In the genomic region with DNA sequence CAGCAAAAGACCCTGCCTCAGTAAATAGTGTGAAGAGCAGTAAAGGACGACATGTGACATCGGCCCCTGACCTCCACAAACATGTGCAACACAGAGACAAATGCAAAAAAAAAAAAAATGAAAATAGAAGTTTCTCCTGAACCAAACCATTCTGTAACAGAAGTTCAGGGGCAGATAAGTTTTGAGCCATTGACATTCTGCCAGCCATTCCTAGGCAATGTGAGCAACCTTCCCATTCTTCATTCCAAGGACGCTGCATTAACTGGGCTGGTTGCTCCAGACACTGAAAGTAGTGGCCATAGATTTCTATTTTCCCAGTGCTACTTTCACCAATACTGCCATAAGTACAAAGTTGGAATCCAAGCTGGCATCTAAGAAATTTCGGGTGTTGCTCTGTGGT, we compare ENCODE assay signal across 26 mouse cellular contexts. TPM values are rescaled to one million over a fixed set of nuclear protein-coding genes. Genes with fewer than 3 reads are reported as not detected.
DNase-seq lines count a peak whose midpoint lies in the region; ATAC-seq lines count a peak whose summit lies in the region.
"Had no signal": no experiment of that assay in that cellular context is flagged by ENCODE, and none has a peak within 500 bp of the region (broad histone marks: within the 10 kb centered on the region; RNA-seq: fewer than 3 reads in every experiment).

No protein-coding gene starts in this region.

- peak; percentile 62 for DNase-seq in adrenal gland, adult 2 months
- peak; percentile 54 for DNase-seq in adrenal gland, adult 8-10 months
- DNase-seq in adrenal gland, postnatal 14 days, result peak; percentile 38
- peak; percentile 47 to 53 for DNase-seq in adrenal gland, postnatal 36 days
- no peak for DNase-seq in lung, postnatal 14 days
- no peak for DNase-seq in lung, postnatal 4 days
- DNase-seq: cerebellum, adult 11 months; cerebellum, adult 18-20 months; cerebellum, adult 8-10 months; cerebellum, adult 9-11 months; cerebellum, postnatal 14 days; cerebellum, postnatal 36 days; forebrain, postnatal 0 days had no signal

- ATAC-seq in megakaryocyte-erythroid progenitor cell, adult 5-6 weeks (replicated peaks; ENCODE audit: low FRiP score, low TSS enrichment, poor library complexity, severe bottlenecking), result no peak
- ATAC-seq: forebrain, embryonic 13.5 days; forebrain, embryonic 15.5 days; forebrain, postnatal 0 days had no signal

RNA-seq across cellular contexts. Expression of a gene that starts 15.6 kb away (rescaled TPM):
- total RNA-seq in adrenal gland, adult 2 months (2021), result not detected
- polyA plus RNA-seq in adrenal gland, adult 2 months (2012; rRNA removed), result not detected in 2 replicates
- total RNA-seq in adrenal gland, adult 8-10 months (2022), result not detected
- total RNA-seq in adrenal gland, postnatal 14 days (2021), result not detected in 2 replicates
- total RNA-seq in adrenal gland, postnatal 36 days (2021), result not detected
- total RNA-seq in megakaryocyte-erythroid progenitor cell, adult 5-6 weeks (2014; fragmentation: Nextera tagmentation), result not detected in 2 replicates
- not detected in 2 replicates for total RNA-seq in megakaryocyte-erythroid progenitor cell, adult 5-6 weeks (2017)
- total RNA-seq: adrenal gland, adult 18-20 months; common myeloid progenitor, adult 5-6 weeks; ES-E14; forebrain, postnatal 0 days; MEL had no signal
- polyA plus RNA-seq: brain, embryonic 14.5 days; C2C12; embryonic facial prominence, embryonic 10.5 days; embryonic facial prominence, embryonic 12.5 days; embryonic facial prominence, embryonic 14.5 days; forebrain, embryonic 11.5 days; forebrain, embryonic 13.5 days; forebrain, embryonic 15.5 days; forebrain, postnatal 0 days had no signal

RNA-seq across cellular contexts. Expression of a gene that starts 21.5 kb away (rescaled TPM):
- under 1 TPM in 1 of 2 experiments, not detected in 1; 0.66 TPM for total RNA-seq in adrenal gland, adult 2 months (2021)
- not detected in 2 replicates for polyA plus RNA-seq in adrenal gland, adult 2 months (2012; rRNA removed)
- 1 to 10 TPM in 2 of 4 experiments, not detected in 2; 5.4 to 5.5 TPM for total RNA-seq in adrenal gland, adult 8-10 months (2022)
- total RNA-seq in adrenal gland, postnatal 14 days (2021), result 1.7 and 1.9 TPM in 2 replicates
- 1 to 10 TPM in 1 of 2 experiments, not detected in 1; 4.7 TPM for total RNA-seq in adrenal gland, postnatal 36 days (2021)
- total RNA-seq in megakaryocyte-erythroid progenitor cell, adult 5-6 weeks (2014; fragmentation: Nextera tagmentation), result not detected in 2 replicates
- 3.4 TPM in 1 of 2 replicates, not detected in the other for total RNA-seq in megakaryocyte-erythroid progenitor cell, adult 5-6 weeks (2017)
- total RNA-seq: ES-E14; forebrain, postnatal 0 days; MEL had no signal
- polyA plus RNA-seq: brain, embryonic 14.5 days; C2C12; embryonic facial prominence, embryonic 10.5 days; embryonic facial prominence, embryonic 12.5 days; embryonic facial prominence, embryonic 14.5 days; forebrain, embryonic 11.5 days; forebrain, embryonic 13.5 days; forebrain, embryonic 15.5 days; forebrain, postnatal 0 days had no signal

RNA-seq across cellular contexts. Expression of a gene that starts 34.9 kb away (rescaled TPM):
- total RNA-seq in adrenal gland, adult 2 months (2021), result not detected
- not detected in 2 replicates for polyA plus RNA-seq in adrenal gland, adult 2 months (2012; rRNA removed)
- total RNA-seq in adrenal gland, adult 8-10 months (2022), result not detected
- not detected in 2 replicates for total RNA-seq in adrenal gland, postnatal 14 days (2021)
- total RNA-seq in adrenal gland, postnatal 36 days (2021), result not detected
- total RNA-seq in megakaryocyte-erythroid progenitor cell, adult 5-6 weeks (2014; fragmentation: Nextera tagmentation), result not detected in 2 replicates
- total RNA-seq in megakaryocyte-erythroid progenitor cell, adult 5-6 weeks (2017), result not detected in 2 replicates
- total RNA-seq: adrenal gland, adult 18-20 months; common myeloid progenitor, adult 5-6 weeks; ES-E14; forebrain, postnatal 0 days; MEL had no signal
- polyA plus RNA-seq: brain, embryonic 14.5 days; C2C12; embryonic facial prominence, embryonic 10.5 days; embryonic facial prominence, embryonic 12.5 days; embryonic facial prominence, embryonic 14.5 days; forebrain, embryonic 11.5 days; forebrain, embryonic 13.5 days; forebrain, embryonic 15.5 days; forebrain, postnatal 0 days had no signal

RNA-seq across cellular contexts. Expression of a gene that starts 52.1 kb away (rescaled TPM):
- under 1 TPM in 1 of 2 experiments, not detected in 1; 0.75 TPM for total RNA-seq in adrenal gland, adult 2 months (2021)
- not detected in 2 replicates for polyA plus RNA-seq in adrenal gland, adult 2 months (2012; rRNA removed)
- under 1 TPM in 1 of 4 experiments, not detected in 3; 0.84 TPM for total RNA-seq in adrenal gland, adult 8-10 months (2022)
- total RNA-seq in adrenal gland, postnatal 14 days (2021), result not detected in 2 replicates
- under 1 TPM in 1 of 2 experiments, not detected in 1; 0.92 TPM for total RNA-seq in adrenal gland, postnatal 36 days (2021)
- total RNA-seq in megakaryocyte-erythroid progenitor cell, adult 5-6 weeks (2014; fragmentation: Nextera tagmentation), result not detected in 2 replicates
- not detected in 2 replicates for total RNA-seq in megakaryocyte-erythroid progenitor cell, adult 5-6 weeks (2017)
- total RNA-seq: ES-E14; forebrain, postnatal 0 days; MEL had no signal
- polyA plus RNA-seq: brain, embryonic 14.5 days; C2C12; embryonic facial prominence, embryonic 10.5 days; embryonic facial prominence, embryonic 12.5 days; embryonic facial prominence, embryonic 14.5 days; forebrain, embryonic 11.5 days; forebrain, embryonic 13.5 days; forebrain, embryonic 15.5 days; forebrain, postnatal 0 days had no signal

RNA-seq across cellular contexts. Expression of a gene that starts 57.7 kb away (rescaled TPM):
- 10 to 100 TPM; 56.9 to 75.6 TPM for total RNA-seq in adrenal gland, adult 2 months (2021)
- 9.5 and 10.6 TPM in 2 replicates for polyA plus RNA-seq in adrenal gland, adult 2 months (2012; rRNA removed)
- 10 to 100 TPM; 68.1 to 71.4 (median 68.8) TPM for total RNA-seq in adrenal gland, adult 8-10 months (2022)
- total RNA-seq in adrenal gland, postnatal 14 days (2021), result 76.5 and 79.8 TPM in 2 replicates
- total RNA-seq in adrenal gland, postnatal 36 days (2021), result 10 to 100 TPM; 63.8 to 67.8 TPM
- total RNA-seq in megakaryocyte-erythroid progenitor cell, adult 5-6 weeks (2014; fragmentation: Nextera tagmentation), result 73.6 and 85.5 TPM in 2 replicates
- 112 and 131 TPM in 2 replicates for total RNA-seq in megakaryocyte-erythroid progenitor cell, adult 5-6 weeks (2017)

Comparison
In these comparisons a context has a peak if more than half of its experiments do, and no peak if none do; other contexts are left out.
1. DNase-seq: peak in adrenal gland, adult 2 months (single experiment), adrenal gland, adult 8-10 months (single experiment), adrenal gland, postnatal 14 days (single experiment) and adrenal gland, postnatal 36 days (2 of 2); none in lung, postnatal 14 days (single experiment) and lung, postnatal 4 days (0 of 2).